13 mouse cellular contexts compared by ENCODE assay signal in the genomic region with DNA sequence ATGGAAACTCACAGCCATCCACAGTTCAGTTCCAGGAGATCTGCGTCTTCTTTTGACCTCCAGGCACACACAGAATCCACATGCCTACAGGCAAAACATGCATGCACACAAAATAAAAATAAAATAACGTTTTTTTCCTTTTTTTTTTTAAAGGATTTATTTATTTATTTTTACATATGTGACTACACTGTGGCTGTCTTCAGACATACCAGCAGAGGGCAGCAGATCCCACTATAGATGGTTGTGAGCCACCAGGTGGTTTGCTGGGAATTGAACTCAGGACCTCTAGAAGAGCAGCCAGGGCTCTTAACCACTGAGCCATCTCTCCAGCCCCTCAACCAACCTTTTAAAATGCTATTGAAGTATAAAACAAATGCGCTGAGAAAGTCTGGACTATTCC. TPM values are rescaled to one million over a fixed set of nuclear protein-coding genes. Genes with fewer than 3 reads are reported as not detected.
DNase-seq lines count a peak whose midpoint lies in the region; ATAC-seq and TF ChIP-seq lines count a peak whose summit lies in the region.
"Had no signal": no experiment of that assay in that cellular context is flagged by ENCODE, and none has a peak within 500 bp of the region (broad histone marks: within the 10 kb centered on the region; RNA-seq: fewer than 3 reads in every experiment).

No protein-coding gene starts in this region.

- 0 out of 2 replicates have a peak, but pooled peaks cover 3% of the 10 kb centered on the region for H3K4me1 ChIP-seq in kidney, postnatal 0 days (replicated peaks; ENCODE audit: insufficient read depth, low read length)

- H3K27ac ChIP-seq in kidney, postnatal 0 days: no peak overlapping the region
- H3K27ac ChIP-seq: hindbrain, embryonic 15.5 days; limb, embryonic 15.5 days had no signal

- peak; percentile 22 for DNase-seq in adrenal gland, postnatal 14 days
- DNase-seq in adrenal gland, adult 2 months: no peak
- DNase-seq in kidney, postnatal 0 days (ENCODE audit: low spot score): no peak
- DNase-seq in kidney, adult 11 months: no peak
- DNase-seq in A20 (ENCODE audit: low read depth, low spot score): peak; percentile 52
- DNase-seq in R1 (ENCODE audit: low read depth, low spot score): peak; percentile 51
- DNase-seq in testis, postnatal 14 days (ENCODE audit: low spot score): no peak
- DNase-seq: kidney, postnatal 10 days; thymus, adult 18-20 months had no signal

- no peaks in the 10 kb centered on the region for H3K27me3 ChIP-seq in kidney, postnatal 0 days (ENCODE audit: insufficient read depth, low read length)
- H3K27me3 ChIP-seq: hindbrain, embryonic 15.5 days; limb, embryonic 15.5 days had no signal

- WGBS in kidney, postnatal 0 days: 81% methylated on average over 3 of the region's 3 CpGs

- ATAC-seq in kidney, postnatal 0 days (replicated peaks; ENCODE audit: low FRiP score, low read depth): no peak
- ATAC-seq in megakaryocyte, adult 5-6 weeks (ENCODE audit: poor library complexity, severe bottlenecking): no peak

- peak; percentile 56 for TF ChIP-seq CTCF in kidney, postnatal 0 days (IDR thresholded peaks at IDR 0.05; ENCODE audit: low read depth)

- no peaks in the 10 kb centered on the region for H3K9me3 ChIP-seq in kidney, postnatal 0 days (replicated peaks; ENCODE audit: low read length)
- H3K9me3 ChIP-seq: hindbrain, embryonic 15.5 days; limb, embryonic 15.5 days had no signal

- no peak overlapping the region for H3K9ac ChIP-seq in kidney, postnatal 0 days (ENCODE audit: low read depth, low read length)
- H3K9ac ChIP-seq: hindbrain, embryonic 15.5 days; limb, embryonic 15.5 days had no signal

- no peak overlapping the region for H3K4me2 ChIP-seq in kidney, postnatal 0 days (ENCODE audit: low read length)
- H3K4me2 ChIP-seq: hindbrain, embryonic 15.5 days; limb, embryonic 15.5 days had no signal

- no peak overlapping the region for H3K4me3 ChIP-seq in kidney, postnatal 0 days (replicated peaks; ENCODE audit: low read depth, low read length)
- H3K4me3 ChIP-seq: hindbrain, embryonic 15.5 days; limb, embryonic 15.5 days; myocyte had no signal

- no peaks in the 10 kb centered on the region for H3K36me3 ChIP-seq in kidney, postnatal 0 days (ENCODE audit: insufficient read depth, low read length)
- H3K36me3 ChIP-seq: hindbrain, embryonic 15.5 days; limb, embryonic 15.5 days had no signal

RNA-seq across cellular contexts. Expression of a gene that starts 3.3 kb away (rescaled TPM):
- 66.7 and 70.0 TPM in 2 replicates for total RNA-seq in adrenal gland, postnatal 14 days (2021)
- total RNA-seq in adrenal gland, adult 2 months (2021): 10 to 100 TPM; 51.1 to 56.8 TPM
- polyA plus RNA-seq in adrenal gland, adult 2 months (2012; rRNA removed): 8.6 and 14.9 TPM in 2 replicates
- polyA plus RNA-seq in kidney, postnatal 0 days (2015; fragmentation: Nextera tagmentation; extraction: Ambion mirVana): 28.1 and 30.6 TPM in 2 replicates
- 152 and 154 TPM in 2 replicates for total RNA-seq in megakaryocyte, adult 5-6 weeks (2015)
- total RNA-seq in megakaryocyte, adult 5-6 weeks (2017): 37.9 and 77.9 TPM in 2 replicates

Comparison
In these comparisons a context has a peak if more than half of its experiments do, and no peak if none do; other contexts are left out.
1. DNase-seq: peak in adrenal gland, postnatal 14 days (single experiment), A20 (single experiment) and R1 (single experiment); none in adrenal gland, adult 2 months (single experiment), kidney, postnatal 0 days (single experiment), kidney, adult 11 months (single experiment) and testis, postnatal 14 days (single experiment).